Mouse (Mus musculus): ENCODE results near the gene Hoxa3. TPM values are rescaled to one million over a fixed set of nuclear protein-coding genes. Genes with fewer than 3 reads are reported as not detected.

Hoxa3 gene
- total RNA-seq, 2 experiments from 2014 or later, result not detected

DNA sequence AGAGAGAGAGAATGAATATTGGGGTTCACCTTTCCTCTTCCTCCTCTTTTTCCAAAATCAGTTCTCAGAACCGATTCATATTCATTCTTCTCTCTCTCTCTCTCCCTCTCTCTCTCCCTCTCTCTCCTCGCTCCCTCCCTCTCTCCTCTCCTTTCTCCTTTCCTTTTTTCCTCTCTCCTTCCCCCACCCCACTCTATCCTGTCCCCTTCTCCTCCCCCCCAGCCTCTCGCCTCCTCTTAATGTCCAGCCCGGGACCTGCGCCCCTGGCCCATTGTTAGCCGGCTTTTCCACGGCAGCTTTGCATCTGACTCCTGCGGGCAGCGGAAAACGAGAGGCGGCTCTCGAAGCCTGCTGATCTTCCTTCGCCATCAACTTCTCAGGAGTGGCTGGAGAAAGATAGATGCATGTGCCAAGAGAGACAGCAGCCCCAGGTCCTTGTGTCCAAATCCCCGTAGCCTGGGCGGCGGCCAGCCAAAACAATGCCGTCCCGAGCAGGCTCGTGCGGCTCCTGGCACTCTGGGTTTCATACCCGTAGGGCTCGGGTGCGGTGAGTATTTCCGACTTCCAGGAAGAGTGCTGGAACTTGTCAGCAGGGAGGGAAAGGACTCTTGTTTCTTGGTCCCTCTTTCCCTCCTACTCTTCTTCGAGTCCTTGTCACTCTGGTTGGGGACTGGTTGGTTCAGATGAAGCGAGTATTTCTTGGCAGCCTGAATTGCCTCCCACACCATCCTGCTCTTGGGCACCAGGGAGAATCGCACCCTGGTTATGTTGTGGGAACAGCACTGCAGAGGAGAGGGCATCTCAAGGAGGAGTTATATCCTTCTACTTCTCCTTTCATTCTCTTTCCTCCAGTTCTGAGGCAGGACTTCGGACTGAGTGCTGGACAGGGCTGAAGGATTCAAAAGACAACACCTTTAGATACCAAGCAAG lies 47.4 kb downstream of the Hoxa3 start:
- DNase-seq, result no peak

GRCm38 (mm10) chr6:52164626-52165440 lies 48.3 kb downstream of the Hoxa3 start, which contains the start of gene Hoxa2:
Hoxa2 (minus strand) TSS chr6:52164831.
- DNase-seq, result no peak

DNA sequence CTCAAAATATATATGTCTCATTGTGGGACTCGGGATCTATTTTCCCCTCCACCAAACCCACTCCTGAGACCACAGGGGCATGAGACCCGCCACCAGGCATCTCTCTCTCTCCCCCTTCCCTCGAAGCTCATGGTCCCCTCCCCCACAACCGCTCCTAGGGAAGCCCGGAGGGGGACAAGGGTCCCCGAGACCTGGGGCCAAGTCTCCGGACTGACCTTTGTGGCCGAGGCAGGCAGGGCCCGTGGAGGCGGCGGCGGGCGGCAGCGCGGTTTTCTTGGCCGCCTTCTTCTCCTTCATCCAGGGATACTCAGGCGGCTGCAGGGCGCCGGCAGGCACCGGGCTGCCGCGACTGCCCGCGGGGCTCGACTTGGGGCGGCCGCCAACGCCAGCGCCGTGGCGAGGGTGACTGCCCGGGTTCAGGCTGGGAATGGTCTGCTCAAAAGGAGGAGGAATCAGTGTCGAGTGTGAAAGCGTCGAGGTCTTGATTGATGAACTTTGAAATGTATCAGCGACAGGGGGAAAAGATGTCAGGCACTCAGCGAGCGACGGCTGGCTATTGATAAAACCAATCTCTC lies 49.0 kb downstream of the Hoxa3 start:
- no peak for DNase-seq

DNA sequence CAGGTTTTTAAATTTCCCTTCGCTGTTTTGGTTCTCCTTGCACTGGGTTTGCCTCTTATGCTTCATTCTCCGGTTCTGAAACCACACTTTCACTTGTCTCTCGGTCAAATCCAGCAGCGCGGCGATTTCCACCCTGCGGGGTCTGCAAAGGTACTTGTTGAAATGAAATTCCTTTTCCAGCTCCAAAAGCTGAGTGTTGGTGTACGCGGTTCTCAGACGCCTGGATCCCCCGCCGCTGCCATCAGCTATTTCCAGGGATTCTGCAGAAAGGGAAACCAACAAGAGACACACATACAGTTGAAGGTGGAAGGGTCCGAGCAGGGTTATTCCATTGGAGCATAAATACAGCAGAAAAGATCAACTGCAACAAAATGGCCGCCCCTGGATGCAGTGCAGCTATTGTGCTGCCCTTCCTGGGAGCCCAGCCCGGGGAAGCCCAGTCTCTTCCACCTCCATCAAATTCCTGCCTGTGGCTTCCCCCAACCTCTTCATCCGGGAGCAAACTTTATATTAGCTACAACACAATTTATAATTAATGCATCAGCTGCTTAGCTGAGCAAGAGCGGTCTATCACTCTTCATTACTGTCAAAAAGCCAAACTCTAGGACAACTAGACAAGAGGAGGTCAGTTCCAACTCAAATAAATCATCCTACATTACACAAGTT lies 49.6 kb downstream of the Hoxa3 start:
- no peak for DNase-seq

GRCm38 (mm10) chr6:52162611-52163365 lies 50.3 kb downstream of the Hoxa3 start:
- no peak for DNase-seq

DNA sequence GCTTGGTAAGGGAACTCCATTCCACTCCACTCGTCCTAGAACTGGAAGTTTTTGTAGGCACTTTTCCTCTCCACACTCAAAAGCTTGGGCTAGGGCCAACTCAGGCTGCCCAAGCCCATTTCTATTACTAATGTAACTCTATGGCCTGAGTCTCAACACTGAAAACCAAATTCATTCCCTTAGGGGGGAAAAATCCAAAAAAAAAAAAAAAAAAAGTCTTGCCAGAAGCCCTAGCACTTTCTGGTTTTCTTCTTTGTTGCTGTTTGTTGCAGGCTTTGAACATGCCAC lies 51.1 kb downstream of the Hoxa3 start:
- DNase-seq, result no peak

DNA sequence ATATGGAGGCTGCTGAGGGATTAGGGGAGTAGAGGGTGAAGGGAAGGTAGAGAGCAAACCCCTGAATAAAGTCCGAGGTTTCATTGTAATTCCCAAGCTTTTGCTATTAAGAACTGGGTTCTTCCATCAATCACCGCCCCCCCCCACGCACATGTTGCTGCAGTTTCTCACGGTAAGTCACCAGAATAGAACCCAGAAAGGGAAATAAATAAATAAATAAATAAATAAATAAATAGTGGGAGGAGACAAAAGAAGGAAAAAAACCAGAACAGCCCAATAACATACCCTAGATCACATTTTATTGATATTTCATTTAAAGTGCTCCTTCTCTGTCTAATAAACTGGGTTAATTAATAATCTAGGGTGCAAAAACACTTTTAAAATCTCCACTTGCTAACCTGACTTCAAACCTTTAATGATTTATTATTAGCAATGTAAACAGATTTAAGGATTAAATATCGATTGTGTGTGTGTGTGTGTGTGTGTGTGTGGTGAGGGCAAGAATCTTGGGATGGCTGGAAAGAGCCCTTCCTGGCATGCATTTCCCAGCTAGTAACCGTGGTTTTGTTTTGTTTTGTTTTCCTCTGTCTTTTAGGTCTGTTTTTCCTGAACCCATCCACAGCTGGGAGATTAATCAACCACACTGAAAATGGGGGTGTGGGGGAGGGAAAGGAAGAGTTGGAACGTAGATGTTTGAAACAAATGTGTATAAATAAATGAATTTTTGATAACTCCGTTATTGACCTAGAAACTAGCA lies 51.6 kb downstream of the Hoxa3 start:
- DNase-seq, result no peak

DNA sequence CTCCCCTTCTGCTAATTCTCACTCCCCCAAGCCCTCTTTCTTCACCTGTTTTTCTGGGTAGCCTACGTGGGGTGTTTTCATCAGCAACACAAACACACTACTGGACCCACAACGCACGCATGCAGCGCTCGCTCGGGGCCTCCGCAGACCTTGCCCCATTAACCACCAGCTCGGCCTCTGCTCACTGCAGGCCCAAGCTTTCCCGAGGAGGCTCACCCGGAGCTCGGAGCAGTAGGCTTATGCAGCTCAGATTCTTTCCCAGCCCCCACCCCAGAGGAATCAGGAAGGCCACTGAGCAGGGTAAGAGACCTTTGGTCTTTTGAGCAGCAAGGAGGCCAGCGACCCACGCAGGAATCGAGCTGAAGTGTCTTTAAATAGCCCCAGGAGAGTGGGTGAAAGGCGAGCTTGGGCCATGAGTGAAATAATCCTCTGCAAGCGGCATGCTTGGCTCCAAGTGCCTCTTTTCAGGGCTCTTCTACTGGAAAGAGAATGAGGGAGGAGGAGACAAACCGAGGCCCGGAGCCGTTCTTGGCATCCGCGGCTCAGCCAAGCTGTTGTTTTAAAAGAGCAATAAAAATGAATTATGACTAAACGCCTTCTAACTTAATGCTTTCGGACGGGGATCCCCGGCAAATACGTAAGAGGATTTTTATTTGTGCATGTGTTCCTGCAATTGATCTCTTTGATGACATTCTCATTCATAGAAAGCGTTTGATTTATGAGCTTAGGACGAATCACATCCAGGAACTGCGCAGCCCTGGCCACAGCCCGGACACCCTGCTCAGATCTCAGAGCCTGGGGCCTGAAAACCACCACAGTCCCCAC lies 52.4 kb downstream of the Hoxa3 start:
- DNase-seq, result no peak

GRCm38 (mm10) chr6:52159979-52160378 lies 53.2 kb downstream of the Hoxa3 start:
- no peak for DNase-seq

DNA sequence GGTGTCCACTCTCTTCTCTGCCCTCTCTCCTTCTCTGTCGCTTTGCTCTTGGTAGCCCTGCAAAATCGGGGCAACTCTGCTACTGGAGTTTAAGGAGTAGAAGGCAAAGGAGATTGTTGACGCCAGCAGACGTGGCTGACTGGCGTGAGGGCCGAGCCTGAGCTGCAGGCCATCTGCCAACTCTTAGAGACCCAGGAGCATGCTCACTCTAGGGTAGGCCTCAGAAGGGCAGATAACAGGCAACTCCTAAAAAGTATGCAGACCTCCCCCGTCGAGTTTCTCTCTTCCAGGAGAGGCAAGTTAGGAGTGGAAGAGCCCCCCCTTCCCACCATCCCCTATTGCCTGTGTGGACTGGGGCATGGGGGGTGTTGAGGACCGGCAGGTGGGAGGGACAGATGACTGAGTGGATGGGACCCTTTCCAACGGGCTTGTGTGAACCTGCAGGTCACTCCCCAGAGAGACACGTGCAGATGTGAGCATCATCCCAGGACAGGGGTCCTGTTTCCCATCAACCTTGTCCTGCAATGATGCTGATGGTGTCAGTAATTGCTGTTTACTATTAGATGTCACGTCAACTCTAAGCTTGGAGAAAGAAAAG lies 53.9 kb downstream of the Hoxa3 start:
- DNase-seq, result no peak

- DNase-seq, result no peak
Measured at GRCm38 (mm10) chr6:52158276-52159051, 54.7 kb downstream of the Hoxa3 start, which contains the start of gene Hoxa1. Hoxa1 (minus strand) TSS chr6:52158317.

DNA sequence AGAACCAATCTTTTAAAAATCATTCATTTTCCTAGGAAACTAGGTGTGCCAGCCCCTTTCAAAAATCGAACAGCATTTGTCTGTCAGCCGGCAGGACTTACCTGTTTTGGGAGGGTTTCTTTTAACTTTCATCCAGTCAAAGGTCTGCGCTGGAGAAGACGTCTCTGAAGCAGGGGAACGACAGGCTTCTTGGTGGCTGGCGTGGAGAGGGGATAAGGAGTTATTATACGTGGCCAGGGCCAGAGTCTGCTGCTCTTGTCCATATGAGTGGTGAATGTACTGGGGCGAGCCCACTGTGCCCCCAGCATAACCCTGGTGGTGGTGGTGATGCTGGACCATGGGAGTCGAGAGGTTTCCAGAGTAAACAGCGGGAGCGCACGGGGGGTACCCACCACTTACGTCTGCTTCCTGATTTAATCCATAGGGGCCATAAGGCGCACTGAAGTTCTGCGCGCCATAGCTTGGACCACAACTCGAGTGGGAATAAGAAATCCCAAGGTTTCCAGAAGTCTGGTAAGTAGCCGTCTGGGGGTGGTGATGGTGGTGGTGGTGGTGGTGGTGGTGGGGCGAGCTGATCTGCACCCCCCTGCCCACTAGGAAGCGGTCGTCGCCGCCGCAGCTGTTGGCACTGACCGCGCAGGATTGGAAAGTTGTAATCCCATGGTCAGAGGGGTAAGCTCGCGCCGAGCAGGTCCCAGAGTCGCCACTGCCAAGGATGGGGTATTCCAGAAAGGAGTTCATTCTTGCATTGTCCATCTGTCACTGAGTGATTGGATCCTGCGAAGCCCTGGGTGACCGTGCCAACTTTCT lies 55.5 kb downstream of the Hoxa3 start:
- no peak for DNase-seq

GRCm38 (mm10) chr6:52156551-52157200 lies 56.5 kb downstream of the Hoxa3 start:
- no peak for DNase-seq

DNA sequence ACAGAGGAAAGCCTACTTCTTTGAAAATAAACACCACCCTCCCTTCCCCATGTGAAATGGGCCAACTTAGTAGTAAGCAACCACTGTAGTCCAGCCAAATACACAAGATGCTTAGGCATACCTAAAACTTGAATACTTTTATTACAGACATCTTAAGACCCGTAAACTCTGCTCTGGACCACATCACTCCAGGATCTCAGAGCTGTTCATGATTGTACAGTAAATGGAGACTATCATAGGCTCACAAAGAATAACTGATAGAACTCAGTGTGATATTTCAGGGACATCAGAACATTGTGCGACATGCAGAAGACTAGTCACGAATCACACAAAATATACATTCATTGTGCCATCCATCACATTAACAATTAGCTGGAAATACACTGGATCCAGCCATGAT lies 57.7 kb downstream of the Hoxa3 start:
- no peak for DNase-seq

DNA sequence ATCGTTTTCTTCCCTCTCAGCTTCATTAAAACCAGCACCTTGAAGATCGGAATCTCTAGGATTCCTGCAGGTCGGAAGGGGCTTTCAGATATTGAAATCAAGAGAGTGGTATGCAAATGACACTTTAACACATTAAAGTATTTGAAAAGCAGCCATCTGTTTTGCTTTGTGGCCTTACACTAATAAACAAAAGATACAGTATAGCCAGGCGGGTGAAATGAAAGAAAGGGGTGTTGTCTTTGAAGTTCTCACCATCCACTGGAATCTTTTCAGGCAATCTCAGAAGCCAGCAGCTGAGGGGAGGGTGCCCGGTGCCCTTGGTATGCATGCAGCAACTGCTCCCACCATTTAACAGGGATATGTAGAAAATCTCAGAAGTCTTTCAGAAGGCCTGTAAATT lies 59.1 kb downstream of the Hoxa3 start:
- no peak for DNase-seq

DNA sequence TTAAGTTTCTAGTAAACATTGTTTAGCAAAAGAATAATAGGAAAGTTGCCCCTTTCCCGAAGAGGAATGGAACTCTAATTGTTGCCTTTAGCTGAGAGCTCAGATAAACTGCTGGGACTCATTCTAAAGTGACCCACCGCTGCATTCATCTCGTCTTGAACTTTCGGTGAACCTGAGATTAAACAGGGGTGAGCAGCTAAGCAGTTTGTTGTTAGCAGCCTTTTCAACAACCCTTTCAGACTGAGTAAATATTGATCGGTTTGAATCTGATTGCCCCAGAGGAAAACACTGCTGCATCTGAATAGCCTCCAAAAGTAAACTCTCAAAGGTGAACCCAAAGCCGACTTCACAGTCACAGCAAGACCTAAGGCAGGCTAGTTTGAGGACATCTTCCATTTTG lies 59.9 kb downstream of the Hoxa3 start:
- no peak for DNase-seq

Data from layer of hippocampus, postnatal 36 days (tissue).